Mouse (Mus musculus): ENCODE measurements at regions not wholly inside any gene's neighbourhood (a gene's known extent, or its start where the extent isn't known, plus 50 kb on each side); places are given as distances from the start of the nearest gene placed in this dataset.

- TF ChIP-seq CTCF (IDR thresholded peaks at IDR 0.05; ENCODE audit: extremely low read depth, insufficient read depth, low read length) = no peak
- TF ChIP-seq POLR2A (IDR thresholded peaks at IDR 0.05; ENCODE audit: extremely low read depth, insufficient read depth, low read length) = no peak
- no peak overlapping the region for H3K27ac ChIP-seq (ENCODE audit: insufficient read depth, low read length)
- no peak overlapping the region for H3K4me3 ChIP-seq (ENCODE audit: insufficient read depth, low read length)
- no peaks in the 10 kb centered on the region for H3K4me1 ChIP-seq (ENCODE audit: control insufficient read depth, insufficient read depth, low read length)
Measured at GRCm38 (mm10) chr10:56941972-56942371, 544.2 kb upstream of the Hsf2 start.

- no peaks in the 10 kb centered on the region for H3K4me1 ChIP-seq (ENCODE audit: control insufficient read depth, insufficient read depth, low read length)
- no peak overlapping the region for H3K4me3 ChIP-seq (ENCODE audit: insufficient read depth, low read length)
- TF ChIP-seq POLR2A (IDR thresholded peaks at IDR 0.05; ENCODE audit: extremely low read depth, insufficient read depth, low read length) = no peak
- TF ChIP-seq CTCF (IDR thresholded peaks at IDR 0.05; ENCODE audit: extremely low read depth, insufficient read depth, low read length) = no peak
- no peak overlapping the region for H3K27ac ChIP-seq (ENCODE audit: insufficient read depth, low read length)
Measured at GRCm38 (mm10) chr10:56944434-56945145, 541.6 kb upstream of the Hsf2 start.

DNA sequence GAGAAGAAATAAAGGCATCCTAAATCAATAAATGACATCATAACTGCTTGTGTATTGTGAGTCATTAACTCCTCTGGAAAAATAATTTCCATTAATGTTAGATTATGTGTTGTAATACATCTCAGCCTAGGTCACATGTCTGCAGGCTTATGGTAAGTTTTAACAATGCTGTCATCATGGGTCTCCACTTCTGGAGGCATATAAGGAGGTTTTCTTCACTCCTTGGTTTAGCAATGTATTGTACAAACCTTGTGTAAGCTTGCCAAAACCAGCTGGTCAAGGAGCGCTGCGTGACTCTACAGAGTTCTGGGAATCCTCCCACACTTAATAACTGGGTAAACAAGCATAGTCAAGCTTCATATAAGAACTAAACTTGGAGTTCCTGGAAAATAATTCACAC, 529.5 kb upstream of the Hsf2 start:
- Histone ChIP-seq H3K4me1 (ENCODE audit: control insufficient read depth, insufficient read depth, low read length) (no peaks in the 10 kb centered on the region), H3K27ac (ENCODE audit: insufficient read depth, low read length) (no peak overlapping the region), H3K4me3 (ENCODE audit: insufficient read depth, low read length) (no peak overlapping the region)
- TF ChIP-seq CTCF (IDR thresholded peaks at IDR 0.05; ENCODE audit: extremely low read depth, insufficient read depth, low read length) (no peak), POLR2A (IDR thresholded peaks at IDR 0.05; ENCODE audit: extremely low read depth, insufficient read depth, low read length) (no peak)

- Histone ChIP-seq H3K4me1 (ENCODE audit: control insufficient read depth, insufficient read depth, low read length) (no peaks in the 10 kb centered on the region), H3K4me3 (ENCODE audit: insufficient read depth, low read length) (no peak overlapping the region), H3K27ac (ENCODE audit: insufficient read depth, low read length) (no peak overlapping the region)
- no peak for TF ChIP-seq POLR2A (IDR thresholded peaks at IDR 0.05; ENCODE audit: extremely low read depth, insufficient read depth, low read length)
- TF ChIP-seq CTCF (IDR thresholded peaks at IDR 0.05; ENCODE audit: extremely low read depth, insufficient read depth, low read length) = no peak
Measured at GRCm38 (mm10) chr10:56962096-56962807, 523.9 kb upstream of the Hsf2 start.

DNA sequence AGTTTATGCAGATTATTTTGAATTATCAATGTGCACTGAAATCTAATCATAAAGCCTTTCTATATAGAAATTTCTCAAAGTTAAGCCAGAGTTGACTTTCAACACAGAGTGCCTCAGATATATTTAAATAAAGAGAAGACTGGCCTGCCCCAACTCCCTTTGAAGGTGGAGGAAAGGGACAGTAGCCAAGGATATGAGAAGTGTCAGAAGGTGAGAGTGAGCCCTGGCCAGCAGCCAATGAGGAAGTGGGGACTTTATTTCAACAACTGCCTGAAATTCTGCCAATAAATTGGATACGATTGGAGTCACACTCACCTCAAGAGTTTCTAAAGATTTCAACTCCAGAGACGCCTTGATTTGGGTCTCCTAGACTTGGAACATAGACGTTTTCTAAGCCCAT, 523.0 kb upstream of the Hsf2 start:
- TF ChIP-seq CTCF (IDR thresholded peaks at IDR 0.05; ENCODE audit: extremely low read depth, insufficient read depth, low read length) = no peak
- no peaks in the 10 kb centered on the region for H3K4me1 ChIP-seq (ENCODE audit: control insufficient read depth, insufficient read depth, low read length)
- H3K27ac ChIP-seq (ENCODE audit: insufficient read depth, low read length) = peak overlapping the region; percentile 73
- H3K4me3 ChIP-seq (ENCODE audit: insufficient read depth, low read length) = no peak overlapping the region

GRCm38 (mm10) chr10:56968913-56969312, 517.3 kb upstream of the Hsf2 start:
- Histone ChIP-seq H3K27ac (ENCODE audit: insufficient read depth, low read length) (no peak overlapping the region), H3K4me3 (ENCODE audit: insufficient read depth, low read length) (no peak overlapping the region), H3K4me1 (ENCODE audit: control insufficient read depth, insufficient read depth, low read length) (no peaks in the 10 kb centered on the region)
- TF ChIP-seq POLR2A (IDR thresholded peaks at IDR 0.05; ENCODE audit: extremely low read depth, insufficient read depth, low read length) (no peak), CTCF (IDR thresholded peaks at IDR 0.05; ENCODE audit: extremely low read depth, insufficient read depth, low read length) (no peak)

GRCm38 (mm10) chr10:56974812-56975211, 511.4 kb upstream of the Hsf2 start:
- H3K4me1 ChIP-seq (ENCODE audit: control insufficient read depth, insufficient read depth, low read length) = no peaks in the 10 kb centered on the region
- TF ChIP-seq POLR2A (IDR thresholded peaks at IDR 0.05; ENCODE audit: extremely low read depth, insufficient read depth, low read length) = no peak
- TF ChIP-seq CTCF (IDR thresholded peaks at IDR 0.05; ENCODE audit: extremely low read depth, insufficient read depth, low read length) = no peak
- H3K27ac ChIP-seq (ENCODE audit: insufficient read depth, low read length) = no peak overlapping the region

DNA sequence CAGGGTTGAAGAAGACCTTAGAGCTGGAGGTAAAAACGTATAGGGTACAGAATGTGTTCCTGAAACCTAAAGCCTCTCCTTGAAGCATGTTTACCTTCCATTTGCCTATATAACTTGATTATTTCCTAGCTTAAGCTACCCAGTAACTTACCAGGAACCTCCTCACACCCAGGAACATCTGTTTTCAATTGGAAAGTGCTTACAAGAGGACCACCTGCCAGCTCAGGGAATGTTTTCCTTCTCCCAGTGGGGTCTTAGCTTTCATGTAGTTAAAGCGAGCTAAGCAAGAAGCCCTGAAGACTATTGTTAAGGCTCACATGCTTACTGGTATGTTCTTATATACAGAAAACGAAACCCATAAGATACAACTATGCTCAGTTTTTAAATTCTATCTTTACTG, 506.6 kb upstream of the Hsf2 start:
- Histone ChIP-seq H3K27ac (ENCODE audit: insufficient read depth, low read length) (no peak overlapping the region), H3K4me1 (ENCODE audit: control insufficient read depth, insufficient read depth, low read length) (peaks cover 2% of the 10 kb centered on the region), H3K4me3 (ENCODE audit: insufficient read depth, low read length) (no peak overlapping the region)
- no peak for TF ChIP-seq POLR2A (IDR thresholded peaks at IDR 0.05; ENCODE audit: extremely low read depth, insufficient read depth, low read length)
- TF ChIP-seq CTCF (IDR thresholded peaks at IDR 0.05; ENCODE audit: extremely low read depth, insufficient read depth, low read length) = no peak

More at GRCm38 (mm10) chr10:56974812-56975211, 511.4 kb upstream of the Hsf2 start:
- no peak overlapping the region for H3K4me3 ChIP-seq (ENCODE audit: insufficient read depth, low read length)

DNA sequence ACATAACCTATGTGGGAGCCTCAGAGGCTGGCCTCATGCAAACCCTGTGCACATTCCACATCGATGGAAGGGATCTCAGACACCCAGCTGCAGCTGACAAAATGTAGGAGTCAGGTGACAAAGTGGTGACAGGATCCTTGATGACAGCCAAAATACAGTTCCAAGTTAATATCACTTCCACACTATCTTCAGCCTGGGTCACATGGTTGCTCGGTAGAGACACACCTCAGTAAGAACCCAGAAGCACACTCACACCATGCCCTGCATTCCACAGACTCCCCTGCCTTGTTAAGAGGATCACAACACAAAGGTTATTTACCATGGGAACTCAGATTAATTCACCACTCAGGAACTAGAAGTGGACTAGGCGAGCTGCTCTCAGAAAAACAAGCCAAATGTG, 505.4 kb upstream of the Hsf2 start:
- Histone ChIP-seq H3K4me3 (ENCODE audit: insufficient read depth, low read length) (no peak overlapping the region), H3K4me1 (ENCODE audit: control insufficient read depth, insufficient read depth, low read length) (peaks cover 2% of the 10 kb centered on the region), H3K27ac (ENCODE audit: insufficient read depth, low read length) (no peak overlapping the region)
- no peak for TF ChIP-seq CTCF (IDR thresholded peaks at IDR 0.05; ENCODE audit: extremely low read depth, insufficient read depth, low read length)
- TF ChIP-seq POLR2A (IDR thresholded peaks at IDR 0.05; ENCODE audit: extremely low read depth, insufficient read depth, low read length) = no peak
